Mouse (Mus musculus) liver, embryonic 16.5 days (tissue): ENCODE results near the gene Trex2. TPM values are rescaled to one million over a fixed set of nuclear protein-coding genes. Genes with fewer than 3 reads are reported as not detected.
A peak's percentile ranks its signal among the peaks of the same experiment; 100 is the strongest.

ENCODE experiments used
- ATAC-seq: fragments of 200-750 bp; cut with Nextera tagmentation; 2 replicates; pipeline ENCODE4 v1.8.0; 2017; ENCODE audit warnings: low read depth, mild to moderate bottlenecking, moderate number of reproducible peaks, moderate library complexity
- H3K27ac ChIP-seq: fragments of 300-500 bp; sonication (generic); 2 replicates; pipeline ENCODE4 v1.5.1; 2014; ENCODE audit warnings: mild to moderate bottlenecking, low read length
- H3K27me3 ChIP-seq: fragments of 300-500 bp; sonication (generic); 2 replicates; pipeline ENCODE4 v1.6.1; 2014; ENCODE audit warnings: low read depth, low read length, mixed read lengths; ENCODE audit not compliant: control insufficient read depth, insufficient read depth
- H3K36me3 ChIP-seq: fragments of 300-500 bp; sonication (generic); 2 replicates; pipeline ENCODE4 v1.6.1; 2014; ENCODE audit warnings: mild to moderate bottlenecking; ENCODE audit not compliant: control insufficient read depth, insufficient read depth
- H3K4me1 ChIP-seq: fragments of 300-500 bp; sonication (generic); 2 replicates; pipeline ENCODE4 v1.6.1; 2014; ENCODE audit warnings: low read depth, low read length, mixed read lengths; ENCODE audit not compliant: control insufficient read depth
- H3K4me2 ChIP-seq: fragments of 300-500 bp; sonication (generic); 2 replicates; pipeline ENCODE4 v1.6.1; 2014; ENCODE audit warnings: low read depth, low read length, mixed read lengths
- H3K4me3 ChIP-seq: fragments of 300-500 bp; sonication (generic); 2 replicates; pipeline ENCODE4 v1.5.1; 2014; ENCODE audit warnings: low read depth, mild to moderate bottlenecking, low read length
- H3K9ac ChIP-seq: fragments of 300-500 bp; sonication (generic); 2 replicates; pipeline ENCODE4 v1.6.1; 2014; ENCODE audit warnings: low read depth, low read length
- H3K9me3 ChIP-seq: fragments of 300-500 bp; sonication (generic); replicated peaks from 2 replicates; pipeline ENCODE4 v1.6.1; 2016; ENCODE audit warnings: low read length; ENCODE audit not compliant: control insufficient read depth
- WGBS: fragments of 180-500 bp; shearing (Covaris S2); extraction: QIAGEN DNeasy Blood & Tissue Kit; methylation state at CpG from one replicate; pipeline ENCODE4 v1.1.7; 2014; ENCODE audit not compliant: insufficient replicate concordance; 5-methylcytosine and 5-hydroxymethylcytosine counted together
- polyA plus RNA-seq: library from polyadenylated mRNA; unstranded; fragments of >200 nt; fragmentation: Nextera tagmentation; extraction: Ambion mirVana; gene quantifications from 2 replicates; pipeline ENCODE4 v1.2.1, GENCODE M21; 2015

Gene Trex2
- not detected in 2 replicates for polyA plus RNA-seq

GRCm38 (mm10) chrX:73435252-73435651, at the start of gene Trex2:
TSS of gene Trex2 (minus strand) at chrX:73435344.
- Histone ChIP-seq H3K4me2 (no peak within 1 kb of the TSS), H3K4me3 (no peak within 1 kb of the TSS), H3K4me1 (no peaks in the 10 kb centered on the region), H3K27me3 (no peaks in the 10 kb centered on the region), H3K9ac (no peak within 1 kb of the TSS), H3K36me3 (no peaks in the 10 kb centered on the region), H3K9me3 (no peaks in the 10 kb centered on the region), H3K27ac (no peak within 1 kb of the TSS)
- 0 out of 2 replicates have a peak, but pooled peaks have one; percentile 27 for ATAC-seq
- WGBS: 64% methylated on average over 11 of the region's 11 CpGs

DNA sequence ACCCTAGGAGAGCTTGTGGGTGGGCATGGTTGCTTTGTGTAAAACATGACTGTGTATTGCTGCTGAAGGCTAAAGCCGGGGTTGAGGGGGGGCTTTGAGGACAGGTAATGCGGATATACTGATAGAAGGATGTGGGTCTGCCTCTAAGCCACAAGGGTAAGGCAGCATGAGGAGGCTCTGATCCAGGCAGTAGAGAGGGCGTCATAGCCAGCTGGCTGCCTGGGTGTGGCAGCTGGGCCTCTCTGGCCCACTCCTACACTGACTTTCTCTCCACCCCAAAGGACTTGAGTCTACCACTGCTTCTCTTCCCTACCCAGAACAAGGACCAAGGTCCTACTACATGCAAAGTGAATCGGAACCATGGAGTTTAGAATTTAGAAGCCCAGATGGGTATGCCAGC, 49.7 kb upstream of the Trex2 start:
- Histone ChIP-seq H3K36me3 (no peaks in the 10 kb centered on the region), H3K9ac (no peak overlapping the region)
- 52% methylated on average over 4 of the region's 4 CpGs for WGBS

GRCm38 (mm10) chrX:73484076-73484475, 48.9 kb upstream of the Trex2 start:
- ATAC-seq: no peak

More for the DNA sequence above, 49.7 kb upstream of the Trex2 start:
- Histone ChIP-seq H3K27me3 (peaks cover 5% of the 10 kb centered on the region; the same call in 1 of the 2 replicates), H3K4me3 (no peak overlapping the region), H3K9me3 (no peaks in the 10 kb centered on the region), H3K27ac (no peak overlapping the region), H3K4me2 (no peak overlapping the region), H3K4me1 (no peaks in the 10 kb centered on the region)
- no peak for ATAC-seq

DNA sequence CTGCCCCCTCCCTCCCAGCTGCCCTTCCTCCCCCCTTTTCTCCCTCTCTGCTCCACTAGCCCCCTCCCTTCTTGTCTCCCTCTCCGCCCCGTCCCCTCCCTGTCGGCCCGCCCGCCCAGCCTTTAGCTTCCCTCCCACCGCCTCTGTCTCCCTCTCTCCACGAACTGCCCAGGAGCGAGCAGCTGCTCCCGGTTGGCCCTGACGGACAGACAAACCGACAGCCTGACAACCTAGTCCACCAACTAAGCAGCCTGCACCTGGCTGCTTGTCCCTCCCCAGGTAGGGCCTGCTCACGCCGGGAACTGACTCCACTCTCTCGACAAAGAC, 48.3 kb upstream of the Trex2 start, which contains the start of gene Bgn:
Gene Bgn (plus strand): TSS at position 119 of the 327 bp plus-strand sequence.
- Histone ChIP-seq H3K4me1 (no peaks in the 10 kb centered on the region), H3K9ac (no peak within 1 kb of the TSS), H3K36me3 (no peaks in the 10 kb centered on the region), H3K9me3 (no peaks in the 10 kb centered on the region), H3K4me2 (no peak within 1 kb of the TSS), H3K27me3 (peaks cover 5% of the 10 kb centered on the region; the same call in 1 of the 2 replicates), H3K27ac (no peak within 1 kb of the TSS), H3K4me3 (peak within 1 kb of the TSS; percentile 11)
- 27% methylated on average over 7 of the region's 14 CpGs for WGBS
- ATAC-seq: no peak

More at GRCm38 (mm10) chrX:73484076-73484475, 48.9 kb upstream of the Trex2 start:
- peaks cover 5% of the 10 kb centered on the region; the same call in 1 of the 2 replicates for H3K27me3 ChIP-seq
- H3K27ac ChIP-seq: no peak overlapping the region
- H3K4me2 ChIP-seq: no peak overlapping the region
- no peaks in the 10 kb centered on the region for H3K36me3 ChIP-seq
- peak overlapping the region; percentile 11; the same call in 1 of the 2 replicates for H3K4me3 ChIP-seq
- H3K4me1 ChIP-seq: no peaks in the 10 kb centered on the region
- H3K9ac ChIP-seq: no peak overlapping the region
- WGBS: 46% methylated on average over 1 of the region's 1 CpGs
- no peaks in the 10 kb centered on the region for H3K9me3 ChIP-seq

DNA sequence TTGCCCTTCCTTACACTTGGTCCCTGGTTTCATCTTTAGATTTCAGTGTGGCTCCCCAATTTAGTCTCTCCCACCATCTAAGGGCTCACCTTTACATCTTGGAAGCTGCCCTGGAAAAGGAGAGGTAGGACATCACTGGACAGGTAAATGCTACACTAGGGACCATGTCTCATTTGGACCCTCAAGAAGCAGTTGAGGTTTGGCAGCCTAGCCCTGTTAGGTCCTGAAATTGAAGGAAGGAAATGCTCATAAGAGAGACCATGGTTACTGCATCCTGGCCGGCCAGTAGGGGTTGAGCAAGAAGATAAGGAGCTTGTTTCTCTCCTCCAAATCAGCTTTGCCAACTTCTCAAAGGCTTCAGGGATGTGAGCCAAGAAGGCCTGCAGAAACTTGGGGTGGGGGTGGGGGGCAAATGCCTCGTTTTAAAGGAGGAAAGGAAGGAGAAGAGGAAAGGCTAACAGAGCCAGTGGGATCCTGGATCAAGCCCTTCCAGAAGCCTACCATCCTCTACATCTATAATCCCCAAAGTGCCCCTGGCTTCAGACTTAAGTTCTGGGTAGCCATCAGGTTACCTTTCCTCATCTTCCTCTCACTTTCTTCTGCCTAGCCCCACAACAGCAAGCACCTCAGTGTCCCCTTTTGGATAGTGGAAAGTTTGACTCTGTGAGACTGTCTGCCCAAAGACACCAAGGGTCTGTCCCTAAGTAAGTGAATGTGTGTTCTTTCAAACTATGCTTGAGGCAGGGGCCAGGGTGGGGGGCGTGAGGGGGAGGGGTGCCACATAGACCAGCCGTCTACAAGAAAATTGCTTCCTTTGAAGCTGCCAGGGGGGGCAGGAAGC, 47.7 kb upstream of the Trex2 start:
- no peaks in the 10 kb centered on the region for H3K9me3 ChIP-seq
- H3K27me3 ChIP-seq: peaks cover 5% of the 10 kb centered on the region; the same call in 1 of the 2 replicates
- no peaks in the 10 kb centered on the region for H3K4me1 ChIP-seq
- H3K9ac ChIP-seq: no peak overlapping the region
- WGBS: 26% methylated on average over 4 of the region's 4 CpGs
- H3K4me3 ChIP-seq: no peak overlapping the region
- no peak overlapping the region for H3K4me2 ChIP-seq
- H3K36me3 ChIP-seq: no peaks in the 10 kb centered on the region
- ATAC-seq: no peak
- no peak overlapping the region for H3K27ac ChIP-seq

DNA sequence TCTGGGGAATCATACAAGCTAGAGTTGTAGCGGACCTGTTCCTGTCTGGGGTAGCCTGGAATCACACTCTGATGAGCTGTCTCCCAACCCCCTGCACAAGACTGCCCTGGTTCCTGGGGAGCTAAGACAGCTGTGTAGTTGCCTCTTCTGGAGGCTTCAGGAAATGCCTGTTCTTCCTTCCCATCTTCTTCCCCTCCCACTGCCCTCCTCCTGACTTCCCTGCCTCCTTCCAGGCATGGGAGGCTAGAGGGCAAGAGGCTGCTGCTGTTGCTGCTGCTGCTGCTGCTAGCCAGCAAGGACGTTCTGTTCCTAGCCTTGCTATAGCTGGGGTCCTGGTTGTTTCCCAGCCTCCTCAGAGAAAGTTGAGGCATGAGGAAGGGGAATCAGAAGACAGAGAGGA, 45.2 kb upstream of the Trex2 start:
- WGBS: 33% methylated on average over 2 of the region's 2 CpGs
- H3K4me3 ChIP-seq: no peak overlapping the region
- H3K27ac ChIP-seq: no peak overlapping the region
- H3K27me3 ChIP-seq: peaks cover 5% of the 10 kb centered on the region; the same call in 1 of the 2 replicates
- no peak for ATAC-seq
- no peak overlapping the region for H3K4me2 ChIP-seq
- H3K36me3 ChIP-seq: no peaks in the 10 kb centered on the region
- H3K4me1 ChIP-seq: peaks cover 2% of the 10 kb centered on the region; the same call in 1 of the 2 replicates
- no peaks in the 10 kb centered on the region for H3K9me3 ChIP-seq
- H3K9ac ChIP-seq: no peak overlapping the region

DNA sequence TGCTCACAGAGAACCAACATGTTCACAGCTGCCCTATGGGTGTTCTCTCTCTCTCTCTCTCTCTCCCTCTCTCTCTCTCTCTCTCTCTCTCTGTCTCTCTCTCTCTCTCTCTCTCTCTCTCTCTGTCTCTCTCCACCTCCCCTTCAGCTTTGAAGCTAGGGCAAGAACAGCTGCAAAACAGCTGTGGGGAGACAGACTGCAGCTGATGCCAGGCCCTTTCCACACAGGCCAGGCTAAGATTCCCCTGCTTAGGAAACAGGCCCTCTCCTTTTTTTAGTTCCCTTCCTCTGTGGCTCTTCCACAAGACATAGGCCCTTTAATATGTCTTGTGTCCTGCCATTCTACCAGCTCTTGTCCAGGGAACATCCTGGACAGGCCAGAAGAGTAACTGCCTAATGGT, 44.5 kb upstream of the Trex2 start:
- Histone ChIP-seq H3K4me1 (peaks cover 2% of the 10 kb centered on the region; the same call in 1 of the 2 replicates), H3K36me3 (no peaks in the 10 kb centered on the region), H3K27ac (no peak overlapping the region), H3K9ac (no peak overlapping the region), H3K4me2 (no peak overlapping the region), H3K27me3 (peaks cover 5% of the 10 kb centered on the region; the same call in 1 of the 2 replicates), H3K9me3 (no peaks in the 10 kb centered on the region), H3K4me3 (no peak overlapping the region)
- ATAC-seq: no peak

- 54% methylated on average over 2 of the region's 2 CpGs for WGBS
- no peaks in the 10 kb centered on the region for H3K36me3 ChIP-seq
- H3K4me2 ChIP-seq: no peak overlapping the region
- no peaks in the 10 kb centered on the region for H3K9me3 ChIP-seq
- no peak overlapping the region for H3K4me3 ChIP-seq
- peaks cover 2% of the 10 kb centered on the region; the same call in 1 of the 2 replicates for H3K4me1 ChIP-seq
- H3K27me3 ChIP-seq: no peaks in the 10 kb centered on the region
- H3K9ac ChIP-seq: no peak overlapping the region
- no peak for ATAC-seq
- no peak overlapping the region for H3K27ac ChIP-seq
These were observed 42.4 kb upstream of the Trex2 start for GRCm38 (mm10) chrX:73477500-73477899.

GRCm38 (mm10) chrX:73476621-73477020, 41.5 kb upstream of the Trex2 start:
- no peaks in the 10 kb centered on the region for H3K9me3 ChIP-seq
- no peak overlapping the region for H3K4me2 ChIP-seq
- H3K36me3 ChIP-seq: no peaks in the 10 kb centered on the region
- H3K27ac ChIP-seq: peak overlapping the region; percentile 57; the same call in 1 of the 2 replicates
- peaks cover 2% of the 10 kb centered on the region; the same call in 1 of the 2 replicates for H3K4me1 ChIP-seq
- H3K9ac ChIP-seq: no peak overlapping the region
- ATAC-seq: peak; percentile 87
- no peak overlapping the region for H3K4me3 ChIP-seq
- no peaks in the 10 kb centered on the region for H3K27me3 ChIP-seq
- WGBS: 43% methylated on average over 2 of the region's 2 CpGs
